Mouse (Mus musculus): Measurements from ENCODE around the gene Gnaq.

Gnaq gene

GRCm38 (mm10) chr19:16436335-16437169 is 303.9 kb downstream of the Gnaq start:
- peak; percentile 67 for DNase-seq (ENCODE audit: low read depth, low spot score)
